Mouse (Mus musculus): ENCODE data around the gene Fam69b. TPM values are rescaled to one million over a fixed set of nuclear protein-coding genes. Genes with fewer than 3 reads are reported as not detected.

Fam69b gene
- total and polyA plus RNA-seq, 2 experiments from 2014 or later: 7.7 to 23.2 TPM

DNA sequence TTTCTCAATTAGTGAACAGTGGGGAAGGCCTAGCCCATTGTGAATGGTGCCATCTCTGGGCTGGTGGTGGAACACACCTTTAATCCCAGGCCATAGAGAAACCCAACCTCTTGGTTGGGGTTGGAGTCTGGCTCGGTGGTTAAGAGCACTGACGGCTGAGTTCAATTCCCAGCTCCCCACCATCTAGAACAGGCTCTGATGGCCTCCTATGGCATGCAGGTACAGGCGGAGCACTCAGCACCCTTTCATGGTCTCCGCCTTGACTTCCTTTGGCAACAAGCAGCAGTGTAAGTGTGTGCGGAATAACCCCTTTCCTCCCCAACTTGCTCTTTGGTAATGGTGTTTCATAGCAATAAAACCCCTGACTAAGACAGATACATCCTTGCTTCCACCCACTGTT lies 10.3 kb downstream of the Fam69b start:
- ATAC-seq (ENCODE audit: insufficient read depth, low read depth): no peak
- peak overlapping the region; percentile 86 for H3K4me3 ChIP-seq (ENCODE audit: low read depth, low read length)
- H3K9me3 ChIP-seq (replicated peaks; ENCODE audit: control insufficient read depth, low read length): no peaks in the 10 kb centered on the region
- H3K27ac ChIP-seq (ENCODE audit: low read depth): no peak overlapping the region
- no peak for DNase-seq (ENCODE audit: low spot score)
- no peaks in the 10 kb centered on the region for H3K27me3 ChIP-seq (ENCODE audit: control insufficient read depth, insufficient read depth, low read length)
- peak overlapping the region; percentile 73 for H3K4me2 ChIP-seq (ENCODE audit: low read depth, low read length)
- no peak overlapping the region for H3K9ac ChIP-seq (replicated peaks; ENCODE audit: low read depth, low read length)
- H3K36me3 ChIP-seq (replicated peaks; ENCODE audit: control insufficient read depth, insufficient read depth, low read length): peaks cover 29% of the 10 kb centered on the region
- WGBS: 61% methylated on average over 5 of the region's 5 CpGs
- no peak for TF ChIP-seq CTCF (IDR thresholded peaks at IDR 0.05; ENCODE audit: low read depth)
- TF ChIP-seq EP300 (IDR thresholded peaks at IDR 0.05; ENCODE audit: low read depth): no peak
- peaks cover 15% of the 10 kb centered on the region for H3K4me1 ChIP-seq (ENCODE audit: control insufficient read depth, insufficient read depth)

DNA sequence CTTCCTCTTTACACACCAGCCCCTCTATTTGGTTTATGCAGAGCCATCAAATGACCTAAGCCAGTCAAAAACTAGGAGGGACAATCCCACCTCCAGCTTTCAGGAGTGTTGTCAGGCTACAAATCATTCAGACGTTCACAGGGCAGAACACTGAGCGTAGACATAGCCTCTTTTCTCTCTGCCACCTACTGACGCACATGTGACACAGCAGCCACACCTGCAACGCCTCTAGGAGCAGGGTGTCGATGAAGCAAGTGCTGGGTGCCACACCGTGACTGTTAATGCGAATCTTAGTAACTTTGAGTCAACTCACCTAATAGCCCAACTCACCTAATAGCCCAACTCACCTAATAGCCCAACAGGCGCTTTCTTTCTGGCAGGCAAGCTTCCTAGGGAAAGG lies 10.8 kb downstream of the Fam69b start:
- Histone ChIP-seq H3K9me3 (replicated peaks; ENCODE audit: control insufficient read depth, low read length) (no peaks in the 10 kb centered on the region), H3K36me3 (replicated peaks; ENCODE audit: control insufficient read depth, insufficient read depth, low read length) (peaks cover 29% of the 10 kb centered on the region), H3K4me3 (ENCODE audit: low read depth, low read length) (peak overlapping the region; percentile 86), H3K4me1 (ENCODE audit: control insufficient read depth, insufficient read depth) (peaks cover 15% of the 10 kb centered on the region), H3K9ac (replicated peaks; ENCODE audit: low read depth, low read length) (peak overlapping the region; percentile 83; the same call in 1 of the 2 replicates), H3K27ac (ENCODE audit: low read depth) (no peak overlapping the region), H3K27me3 (ENCODE audit: control insufficient read depth, insufficient read depth, low read length) (no peaks in the 10 kb centered on the region), H3K4me2 (ENCODE audit: low read depth, low read length) (peak overlapping the region; percentile 73)
- ATAC-seq (ENCODE audit: insufficient read depth, low read depth) (peak; percentile 33; the same call in 1 of the 2 replicates), DNase-seq (ENCODE audit: low spot score) (peak; percentile 44)
- TF ChIP-seq CTCF (IDR thresholded peaks at IDR 0.05; ENCODE audit: low read depth): peak; percentile 59
- TF ChIP-seq EP300 (IDR thresholded peaks at IDR 0.05; ENCODE audit: low read depth): no peak
- 6% methylated on average over 8 of the region's 8 CpGs for WGBS

DNA sequence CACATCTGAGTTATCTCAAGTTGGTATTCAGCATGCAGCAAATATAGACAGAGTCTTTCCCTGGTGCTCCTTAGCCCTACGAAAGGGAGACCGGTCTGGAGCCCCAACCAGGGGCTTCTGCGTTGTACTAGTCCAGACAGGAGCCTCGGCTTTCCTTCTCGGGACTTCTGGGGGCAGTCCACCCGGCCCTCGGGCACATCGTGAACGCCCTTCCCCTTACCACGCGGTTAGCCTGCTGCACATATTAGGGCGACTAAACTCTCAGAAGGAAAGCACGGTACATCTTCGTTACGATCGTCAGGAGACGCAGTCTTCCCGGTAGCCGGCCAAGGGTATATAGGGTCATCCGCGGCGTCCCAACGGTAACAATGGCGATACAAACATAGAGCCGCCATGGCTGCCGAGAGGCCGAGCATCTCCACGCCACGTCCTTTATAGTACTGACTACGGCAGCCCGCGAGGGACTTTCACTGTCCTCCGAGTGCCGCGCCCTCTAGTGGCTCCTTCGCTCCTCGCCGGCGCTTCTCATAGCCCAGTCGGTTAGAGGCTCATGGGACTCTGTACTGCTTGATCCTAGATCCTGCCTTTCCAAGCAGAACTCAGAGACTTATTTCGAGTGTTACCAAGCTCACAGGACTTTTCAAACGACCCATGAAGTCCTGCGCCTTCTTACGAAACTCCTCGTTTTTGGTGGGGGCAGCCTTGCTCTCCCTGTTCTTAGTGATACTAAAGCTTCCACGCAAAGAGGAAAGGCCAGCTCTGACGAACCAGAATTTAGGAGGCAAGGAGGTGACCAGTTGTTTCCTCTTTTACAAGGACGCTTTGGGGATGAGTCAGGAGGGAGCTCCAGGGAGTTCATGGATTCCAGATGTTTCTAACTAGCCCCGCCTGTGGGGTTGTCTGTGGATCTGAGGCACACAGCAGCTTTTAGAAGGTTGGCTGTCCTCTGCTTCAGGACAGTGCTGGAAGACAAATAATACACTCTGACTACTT lies 11.9 kb downstream of the Fam69b start:
- peak overlapping the region; percentile 83 for H3K9ac ChIP-seq (replicated peaks; ENCODE audit: low read depth, low read length)
- TF ChIP-seq EP300 (IDR thresholded peaks at IDR 0.05; ENCODE audit: low read depth) (peak; percentile 57; the same call in 1 of the 2 replicates), CTCF (IDR thresholded peaks at IDR 0.05; ENCODE audit: low read depth) (peak; percentile 93)
- peak; percentile 90 for DNase-seq (ENCODE audit: low spot score)
- H3K4me1 ChIP-seq (ENCODE audit: control insufficient read depth, insufficient read depth): peaks cover 19% of the 10 kb centered on the region
- WGBS: 5% methylated on average over 49 of the region's 49 CpGs
- peak; percentile 85 for ATAC-seq (ENCODE audit: insufficient read depth, low read depth)
- H3K4me2 ChIP-seq (ENCODE audit: low read depth, low read length): peak overlapping the region; percentile 73
- peak overlapping the region; percentile 86 for H3K4me3 ChIP-seq (ENCODE audit: low read depth, low read length)
- H3K27ac ChIP-seq (ENCODE audit: low read depth): peak overlapping the region; percentile 80
- H3K27me3 ChIP-seq (ENCODE audit: control insufficient read depth, insufficient read depth, low read length): no peaks in the 10 kb centered on the region
- no peaks in the 10 kb centered on the region for H3K9me3 ChIP-seq (replicated peaks; ENCODE audit: control insufficient read depth, low read length)
- H3K36me3 ChIP-seq (replicated peaks; ENCODE audit: control insufficient read depth, insufficient read depth, low read length): peaks cover 29% of the 10 kb centered on the region

DNA sequence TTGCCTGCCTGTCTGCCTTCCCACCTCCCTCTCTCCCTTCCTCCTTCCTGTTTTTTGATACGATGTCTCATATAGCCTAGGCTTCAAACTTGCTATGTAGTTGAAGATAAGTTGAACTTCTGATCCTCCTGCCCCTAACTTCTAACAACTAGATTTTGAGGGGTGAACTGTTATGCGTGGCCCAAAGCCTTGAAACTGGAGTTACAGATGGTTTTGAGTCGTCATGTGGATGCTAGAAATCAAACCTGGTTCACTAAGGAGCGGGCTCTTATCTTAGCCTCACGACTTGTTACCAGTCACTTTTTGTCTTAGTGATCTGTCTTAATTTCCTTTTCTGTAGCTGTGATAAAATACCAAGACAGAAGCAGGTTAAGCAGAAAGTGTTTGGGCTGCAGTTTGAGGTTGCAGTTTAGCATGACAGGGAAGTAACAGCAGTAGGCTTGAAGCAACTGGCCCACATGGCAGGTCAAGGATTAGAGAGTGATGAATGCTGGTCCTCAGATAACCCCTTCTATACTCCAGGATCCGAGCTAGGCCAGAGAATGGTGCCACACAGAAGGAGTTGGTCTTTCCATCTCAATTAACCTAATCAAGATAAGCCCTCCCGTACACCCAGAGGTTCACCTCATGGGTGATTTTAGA lies 12.9 kb downstream of the Fam69b start:
- WGBS: 66% methylated on average over 7 of the region's 7 CpGs
- Histone ChIP-seq H3K36me3 (replicated peaks; ENCODE audit: control insufficient read depth, insufficient read depth, low read length) (peaks cover 21% of the 10 kb centered on the region), H3K27ac (ENCODE audit: low read depth) (no peak overlapping the region)

DNA sequence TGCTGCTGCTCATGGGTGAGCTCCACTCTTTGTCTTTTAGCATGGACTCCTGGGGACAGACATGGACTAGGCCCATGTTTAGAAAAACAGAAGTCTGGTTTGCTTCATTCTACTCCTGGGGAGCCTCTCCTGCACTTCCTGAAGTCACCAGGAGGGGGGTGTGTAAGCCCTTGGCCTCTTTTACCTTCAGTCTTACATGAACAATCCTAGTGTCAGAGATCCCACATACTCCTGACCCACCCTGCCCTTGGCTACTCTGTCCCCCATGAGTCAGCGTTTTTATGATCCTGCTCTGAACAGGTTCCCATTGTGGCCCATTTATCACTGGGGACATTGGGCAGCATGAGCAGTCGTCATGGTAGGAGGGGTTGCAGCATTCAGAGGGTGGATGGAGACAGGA lies 15.7 kb downstream of the Fam69b start:
- Histone ChIP-seq H3K4me2 (ENCODE audit: low read depth, low read length) (no peak overlapping the region), H3K27ac (ENCODE audit: low read depth) (no peak overlapping the region), H3K9ac (replicated peaks; ENCODE audit: low read depth, low read length) (no peak overlapping the region), H3K9me3 (replicated peaks; ENCODE audit: control insufficient read depth, low read length) (no peaks in the 10 kb centered on the region), H3K36me3 (replicated peaks; ENCODE audit: control insufficient read depth, insufficient read depth, low read length) (no peaks in the 10 kb centered on the region), H3K27me3 (ENCODE audit: control insufficient read depth, insufficient read depth, low read length) (no peaks in the 10 kb centered on the region), H3K4me3 (ENCODE audit: low read depth, low read length) (no peak overlapping the region), H3K4me1 (ENCODE audit: control insufficient read depth, insufficient read depth) (peaks cover 7% of the 10 kb centered on the region)
- TF ChIP-seq EP300 (IDR thresholded peaks at IDR 0.05; ENCODE audit: low read depth): no peak
- TF ChIP-seq CTCF (IDR thresholded peaks at IDR 0.05; ENCODE audit: low read depth): peak; percentile 46
- 53% methylated on average over 2 of the region's 2 CpGs for WGBS
- ATAC-seq (ENCODE audit: insufficient read depth, low read depth) (no peak), DNase-seq (ENCODE audit: low spot score) (no peak)

More for the DNA sequence above, 12.9 kb downstream of the Fam69b start:
- Histone ChIP-seq H3K27me3 (ENCODE audit: control insufficient read depth, insufficient read depth, low read length) (no peaks in the 10 kb centered on the region), H3K9me3 (replicated peaks; ENCODE audit: control insufficient read depth, low read length) (no peaks in the 10 kb centered on the region), H3K4me1 (ENCODE audit: control insufficient read depth, insufficient read depth) (peaks cover 19% of the 10 kb centered on the region), H3K4me2 (ENCODE audit: low read depth, low read length) (no peak overlapping the region), H3K4me3 (ENCODE audit: low read depth, low read length) (no peak overlapping the region), H3K9ac (replicated peaks; ENCODE audit: low read depth, low read length) (no peak overlapping the region)
- ATAC-seq (ENCODE audit: insufficient read depth, low read depth): no peak
- TF ChIP-seq EP300 (IDR thresholded peaks at IDR 0.05; ENCODE audit: low read depth) (no peak), CTCF (IDR thresholded peaks at IDR 0.05; ENCODE audit: low read depth) (no peak)
- no peak for DNase-seq (ENCODE audit: low spot score)
